Mouse (Mus musculus): ENCODE results near the gene Dmc1. TPM values are rescaled to one million over a fixed set of nuclear protein-coding genes. Genes with fewer than 3 reads are reported as not detected.
A peak's percentile ranks its signal among the peaks of the same experiment; 100 is the strongest.

Dmc1 gene
- polyA plus RNA-seq, 1 experiment from 2014 or later: 2.5 TPM

GRCm38 (mm10) chr15:79562417-79562816 lies 42.5 kb downstream of the Dmc1 start:
- Histone ChIP-seq H3K27ac (replicated peaks) (no peak overlapping the region), H3K27me3 (no peaks in the 10 kb centered on the region), H3K4me2 (replicated peaks) (no peak overlapping the region), H3K9ac (no peak overlapping the region), H3K4me3 (replicated peaks) (no peak overlapping the region), H3K4me1 (no peaks in the 10 kb centered on the region), H3K36me3 (no peaks in the 10 kb centered on the region), H3K9me3 (replicated peaks) (no peaks in the 10 kb centered on the region)
- 69% methylated on average over 9 of the region's 9 CpGs for WGBS
- ATAC-seq (ENCODE audit: insufficient number of reproducible peaks, low FRiP score, low TSS enrichment, low read depth): no peak

GRCm38 (mm10) chr15:79559649-79560048 lies 45.3 kb downstream of the Dmc1 start:
- Histone ChIP-seq H3K9ac (no peak overlapping the region), H3K27ac (replicated peaks) (no peak overlapping the region), H3K27me3 (no peaks in the 10 kb centered on the region), H3K4me2 (replicated peaks) (no peak overlapping the region), H3K36me3 (no peaks in the 10 kb centered on the region), H3K4me3 (replicated peaks) (no peak overlapping the region), H3K4me1 (no peaks in the 10 kb centered on the region), H3K9me3 (replicated peaks) (no peaks in the 10 kb centered on the region)
- WGBS: 64% methylated on average over 3 of the region's 3 CpGs
- no peak for ATAC-seq (ENCODE audit: insufficient number of reproducible peaks, low FRiP score, low TSS enrichment, low read depth)

GRCm38 (mm10) chr15:79552566-79552965 lies 52.3 kb downstream of the Dmc1 start:
- ATAC-seq (ENCODE audit: insufficient number of reproducible peaks, low FRiP score, low TSS enrichment, low read depth): no peak
- H3K4me1 ChIP-seq: no peaks in the 10 kb centered on the region

GRCm38 (mm10) chr15:79548226-79548625 lies 56.7 kb downstream of the Dmc1 start:
- H3K36me3 ChIP-seq: peaks cover 10% of the 10 kb centered on the region
- H3K9ac ChIP-seq: no peak overlapping the region
- H3K27me3 ChIP-seq: 0 out of 2 replicates have a peak, but pooled peaks cover 3% of the 10 kb centered on the region
- no peak overlapping the region for H3K4me2 ChIP-seq (replicated peaks)
- H3K9me3 ChIP-seq (replicated peaks): no peaks in the 10 kb centered on the region
- H3K4me1 ChIP-seq: peaks cover 18% of the 10 kb centered on the region
- ATAC-seq (ENCODE audit: insufficient number of reproducible peaks, low FRiP score, low TSS enrichment, low read depth): no peak
- H3K4me3 ChIP-seq (replicated peaks): no peak overlapping the region
- H3K27ac ChIP-seq (replicated peaks): no peak overlapping the region
- 95% methylated on average over 2 of the region's 2 CpGs for WGBS

More at GRCm38 (mm10) chr15:79552566-79552965, 52.3 kb downstream of the Dmc1 start:
- Histone ChIP-seq H3K9ac (no peak overlapping the region), H3K36me3 (no peaks in the 10 kb centered on the region), H3K4me3 (replicated peaks) (no peak overlapping the region), H3K27me3 (0 out of 2 replicates have a peak, but pooled peaks cover 3% of the 10 kb centered on the region), H3K4me2 (replicated peaks) (no peak overlapping the region), H3K9me3 (replicated peaks) (no peaks in the 10 kb centered on the region), H3K27ac (replicated peaks) (no peak overlapping the region)
- 69% methylated on average over 5 of the region's 5 CpGs for WGBS

GRCm38 (mm10) chr15:79547289-79547820 lies 57.6 kb downstream of the Dmc1 start:
- no peak for ATAC-seq (ENCODE audit: insufficient number of reproducible peaks, low FRiP score, low TSS enrichment, low read depth)
- WGBS: 79% methylated on average over 17 of the region's 17 CpGs
- H3K4me2 ChIP-seq (replicated peaks): peak overlapping the region; percentile 62

GRCm38 (mm10) chr15:79546410-79547288 lies 58.3 kb downstream of the Dmc1 start, which contains the start of gene Ddx17:
Gene Ddx17 (minus strand): TSS chr15:79546741.
- H3K4me3 ChIP-seq (replicated peaks): peak within 1 kb of the TSS; percentile 94

More at GRCm38 (mm10) chr15:79547289-79547820, 57.6 kb downstream of the Dmc1 start:
- Histone ChIP-seq H3K36me3 (peaks cover 19% of the 10 kb centered on the region), H3K9ac (no peak overlapping the region), H3K27me3 (0 out of 2 replicates have a peak, but pooled peaks cover 3% of the 10 kb centered on the region), H3K4me1 (peaks cover 18% of the 10 kb centered on the region), H3K9me3 (replicated peaks) (no peaks in the 10 kb centered on the region), H3K27ac (replicated peaks) (peak overlapping the region; percentile 99), H3K4me3 (replicated peaks) (peak overlapping the region; percentile 94)

GRCm38 (mm10) chr15:79545921-79546399 lies 58.9 kb downstream of the Dmc1 start:
- ATAC-seq (ENCODE audit: insufficient number of reproducible peaks, low FRiP score, low TSS enrichment, low read depth): peak; percentile 68
- peaks cover 18% of the 10 kb centered on the region for H3K4me1 ChIP-seq
- peak overlapping the region; percentile 99 for H3K27ac ChIP-seq (replicated peaks)
- WGBS: under 1% methylated on average over 52 of the region's 52 CpGs
- H3K9ac ChIP-seq: peak overlapping the region; percentile 98
- H3K27me3 ChIP-seq: no peaks in the 10 kb centered on the region
- H3K9me3 ChIP-seq (replicated peaks): no peaks in the 10 kb centered on the region
- H3K4me3 ChIP-seq (replicated peaks): peak overlapping the region; percentile 94
- H3K36me3 ChIP-seq: peaks cover 29% of the 10 kb centered on the region
- peak overlapping the region; percentile 64 for H3K4me2 ChIP-seq (replicated peaks)

More at GRCm38 (mm10) chr15:79546410-79547288, 58.3 kb downstream of the Dmc1 start, which contains the start of gene Ddx17:
- peak within 1 kb of the TSS; percentile 99 for H3K27ac ChIP-seq (replicated peaks)
- peaks cover 18% of the 10 kb centered on the region for H3K4me1 ChIP-seq
- H3K9ac ChIP-seq: peak within 1 kb of the TSS; percentile 98
- H3K9me3 ChIP-seq (replicated peaks): no peaks in the 10 kb centered on the region
- no peaks in the 10 kb centered on the region for H3K27me3 ChIP-seq
- 2% methylated on average over 84 of the region's 84 CpGs for WGBS
- ATAC-seq (ENCODE audit: insufficient number of reproducible peaks, low FRiP score, low TSS enrichment, low read depth): peak; percentile 99
- H3K4me2 ChIP-seq (replicated peaks): peak within 1 kb of the TSS; percentile 64
- H3K36me3 ChIP-seq: peaks cover 25% of the 10 kb centered on the region

- Histone ChIP-seq H3K9ac (peak overlapping the region; percentile 98), H3K4me3 (replicated peaks) (peak overlapping the region; percentile 94), H3K27me3 (no peaks in the 10 kb centered on the region), H3K4me1 (peaks cover 21% of the 10 kb centered on the region), H3K9me3 (replicated peaks) (no peaks in the 10 kb centered on the region), H3K4me2 (replicated peaks) (peak overlapping the region; percentile 64), H3K27ac (replicated peaks) (peak overlapping the region; percentile 99), H3K36me3 (peaks cover 34% of the 10 kb centered on the region)
- ATAC-seq (ENCODE audit: insufficient number of reproducible peaks, low FRiP score, low TSS enrichment, low read depth): no peak
- 2% methylated on average over 3 of the region's 3 CpGs for WGBS
Observed at GRCm38 (mm10) chr15:79545496-79545895, 59.4 kb downstream of the Dmc1 start.

GRCm38 (mm10) chr15:79543968-79544367 lies 60.9 kb downstream of the Dmc1 start:
- H3K9me3 ChIP-seq (replicated peaks): no peaks in the 10 kb centered on the region
- ATAC-seq (ENCODE audit: insufficient number of reproducible peaks, low FRiP score, low TSS enrichment, low read depth): no peak
- H3K9ac ChIP-seq: no peak overlapping the region
- H3K4me3 ChIP-seq (replicated peaks): peak overlapping the region; percentile 94
- no peak overlapping the region for H3K27ac ChIP-seq (replicated peaks)
- peak overlapping the region; percentile 64 for H3K4me2 ChIP-seq (replicated peaks)
- H3K4me1 ChIP-seq: peaks cover 22% of the 10 kb centered on the region
- H3K36me3 ChIP-seq: peaks cover 49% of the 10 kb centered on the region
- H3K27me3 ChIP-seq: no peaks in the 10 kb centered on the region
- WGBS: 93% methylated on average over 3 of the region's 3 CpGs

- H3K4me3 ChIP-seq (replicated peaks): no peak overlapping the region
- H3K27ac ChIP-seq (replicated peaks): no peak overlapping the region
- no peak overlapping the region for H3K4me2 ChIP-seq (replicated peaks)
- H3K9me3 ChIP-seq (replicated peaks): no peaks in the 10 kb centered on the region
- H3K4me1 ChIP-seq: peaks cover 6% of the 10 kb centered on the region; the same call in 1 of the 2 replicates
- no peak for ATAC-seq (ENCODE audit: insufficient number of reproducible peaks, low FRiP score, low TSS enrichment, low read depth)
- 73% methylated on average over 3 of the region's 3 CpGs for WGBS
- no peak overlapping the region for H3K9ac ChIP-seq
- peaks cover 95% of the 10 kb centered on the region for H3K36me3 ChIP-seq
- H3K27me3 ChIP-seq: no peaks in the 10 kb centered on the region
Observed at GRCm38 (mm10) chr15:79533796-79534195, 71.1 kb downstream of the Dmc1 start.

GRCm38 (mm10) chr15:79529935-79530334 lies 75.0 kb downstream of the Dmc1 start:
- Histone ChIP-seq H3K9me3 (replicated peaks) (no peaks in the 10 kb centered on the region), H3K9ac (no peak overlapping the region), H3K27me3 (no peaks in the 10 kb centered on the region), H3K27ac (replicated peaks) (no peak overlapping the region), H3K4me1 (peaks cover 12% of the 10 kb centered on the region; the same call in 1 of the 2 replicates), H3K4me3 (replicated peaks) (no peak overlapping the region), H3K4me2 (replicated peaks) (no peak overlapping the region), H3K36me3 (peaks cover 95% of the 10 kb centered on the region)
- 73% methylated on average over 7 of the region's 7 CpGs for WGBS
- ATAC-seq (ENCODE audit: insufficient number of reproducible peaks, low FRiP score, low TSS enrichment, low read depth): no peak

All from embryonic facial prominence, embryonic 15.5 days (tissue).